Mouse (Mus musculus) brain, adult 2 months (tissue): ENCODE data around the gene Vmn2r47.
"Not testable (repeated sequence)": the region's sequence is repeated elsewhere in the genome, so short reads cannot be mapped to it uniquely, and the experiment has no call there.

ENCODE experiments used
- DNase-seq: peaks from one replicate; pipeline ENCODE4 v3.0.0; 2011; ENCODE audit warnings: low read depth, low spot score

Vmn2r47 gene

GRCm38 (mm10) chr7:9841225-9841624 lies at the start of gene Vmn2r47:
Vmn2r47 (minus strand) TSS chr7:9841325.
- DNase-seq, result not testable (repeated sequence)

DNA sequence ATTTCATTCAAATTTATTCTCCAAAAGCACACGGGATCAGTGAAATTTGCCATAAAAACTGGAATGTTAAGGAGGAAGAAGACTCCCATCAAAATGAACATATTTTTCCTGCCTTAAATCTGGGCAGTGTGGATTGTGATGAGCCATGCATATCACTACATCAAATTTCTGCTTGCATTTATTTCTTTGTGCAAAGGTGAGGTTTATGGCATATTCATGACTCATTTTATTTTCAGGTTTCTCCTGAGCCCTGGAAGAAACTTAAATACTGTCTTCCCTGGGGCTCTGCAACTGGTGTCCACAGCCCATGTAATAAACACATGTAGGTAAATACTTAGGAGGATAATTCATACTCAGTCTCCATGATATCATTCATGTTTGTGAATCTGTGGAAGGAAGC lies 70.7 kb downstream of the Vmn2r47 start, which contains the start of gene Vmn2r46:
Vmn2r46 (minus strand) TSS at position 101 of the 400 bp plus-strand sequence.
- not testable (repeated sequence) for DNase-seq
